Mouse (Mus musculus) heart, embryonic 11.5 days (tissue): ENCODE results near the gene Dars. TPM values are rescaled to one million over a fixed set of nuclear protein-coding genes. Genes with fewer than 3 reads are reported as not detected.

Experiments
- ATAC-seq: fragments of 200-750 bp; cut with Nextera tagmentation; replicated peaks from 2 replicates; pipeline ENCODE4 v1.8.0; 2017; ENCODE audit warnings: moderate library complexity; ENCODE audit not compliant: insufficient number of reproducible peaks, low FRiP score, low TSS enrichment
- H3K27ac ChIP-seq: fragments of 300-500 bp; sonication (generic); 2 replicates; pipeline ENCODE4 v1.5.1; 2014; ENCODE audit warnings: mild to moderate bottlenecking, low read depth, low read length
- H3K27me3 ChIP-seq: fragments of 300-500 bp; sonication (generic); 2 replicates; pipeline ENCODE4 v1.6.1; 2014; ENCODE audit warnings: mild to moderate bottlenecking, low read length, mixed read lengths; ENCODE audit not compliant: control insufficient read depth, insufficient read depth
- H3K36me3 ChIP-seq: fragments of 300-500 bp; sonication (generic); 2 replicates; pipeline ENCODE4 v1.6.1; 2014; ENCODE audit warnings: mild to moderate bottlenecking, low read length, moderate library complexity, mixed read lengths; ENCODE audit not compliant: control insufficient read depth, insufficient read depth
- H3K4me1 ChIP-seq: fragments of 300-500 bp; sonication (generic); 2 replicates; pipeline ENCODE4 v1.6.1; 2014; ENCODE audit warnings: low read length; ENCODE audit not compliant: control insufficient read depth, insufficient read depth
- H3K4me2 ChIP-seq: fragments of 300-500 bp; sonication (generic); 2 replicates; pipeline ENCODE4 v1.6.1; 2014; ENCODE audit warnings: mild to moderate bottlenecking, moderate library complexity
- H3K4me3 ChIP-seq: fragments of 300-500 bp; sonication (generic); 2 replicates; pipeline ENCODE4 v1.5.1; 2014; ENCODE audit warnings: low read depth, low read length
- H3K9ac ChIP-seq: fragments of 300-500 bp; sonication (generic); 2 replicates; pipeline ENCODE4 v1.6.1; 2014; ENCODE audit warnings: mild to moderate bottlenecking, low read depth, low read length, moderate library complexity
- H3K9me3 ChIP-seq: fragments of 300-500 bp; sonication (generic); replicated peaks from 2 replicates; pipeline ENCODE4 v1.6.1; 2016; ENCODE audit warnings: low read length; ENCODE audit not compliant: control insufficient read depth
- WGBS: fragments of 180-500 bp; shearing (Covaris S2); extraction: QIAGEN DNeasy Blood & Tissue Kit; methylation state at CpG from one replicate; pipeline ENCODE4 v1.1.7; 2014; ENCODE audit not compliant: insufficient replicate concordance; 5-methylcytosine and 5-hydroxymethylcytosine counted together
- polyA plus RNA-seq: library from polyadenylated mRNA; unstranded; fragments of >200 nt; fragmentation: Nextera tagmentation; extraction: Ambion mirVana; gene quantifications from 2 replicates; pipeline ENCODE4 v1.2.1, GENCODE M21; 2014

Dars gene
- polyA plus RNA-seq, 1 experiment from 2014 or later = 79.2 TPM

DNA sequence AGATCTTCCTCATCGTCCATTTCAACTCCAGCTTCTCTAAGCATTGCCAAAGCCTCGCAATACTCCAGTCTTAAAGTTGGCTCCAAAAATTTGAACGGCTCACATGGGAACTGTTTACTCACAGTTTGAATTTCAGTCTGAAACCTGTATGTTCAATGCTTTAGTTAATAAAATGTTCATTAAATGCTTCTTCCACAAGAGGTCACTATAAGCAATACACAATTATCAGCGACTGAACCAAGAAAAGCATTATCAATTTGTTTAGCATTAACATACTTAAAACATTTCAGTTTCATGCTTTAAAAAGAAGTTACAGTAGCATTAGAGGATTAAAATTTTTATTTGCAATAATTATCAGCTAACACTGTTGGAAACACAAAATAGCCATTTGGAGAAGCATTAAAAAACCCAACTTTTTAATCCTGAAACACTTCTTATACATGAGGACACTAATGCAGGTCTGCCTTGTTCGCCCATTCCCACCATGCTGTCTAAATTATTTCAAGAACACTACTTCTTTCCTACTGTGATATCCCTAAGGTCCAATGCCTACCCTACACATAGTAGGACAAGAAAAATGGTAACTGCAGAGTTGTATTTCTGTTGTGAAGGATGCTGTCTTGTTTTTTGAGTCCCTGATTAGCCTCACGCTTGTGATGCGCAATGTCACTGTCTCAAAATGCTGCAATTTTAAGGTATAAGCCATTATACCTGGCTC lies 44.9 kb downstream of the Dars start:
- peaks cover 7% of the 10 kb centered on the region; the same call in 1 of the 2 replicates for H3K36me3 ChIP-seq
- H3K27me3 ChIP-seq = no peaks in the 10 kb centered on the region
- no peaks in the 10 kb centered on the region for H3K4me1 ChIP-seq
- no peak for ATAC-seq
- no peaks in the 10 kb centered on the region for H3K9me3 ChIP-seq
- H3K4me2 ChIP-seq = no peak overlapping the region
- H3K4me3 ChIP-seq = no peak overlapping the region
- no peak overlapping the region for H3K27ac ChIP-seq
- 87% methylated on average over 7 of the region's 7 CpGs for WGBS
- H3K9ac ChIP-seq = no peak overlapping the region

DNA sequence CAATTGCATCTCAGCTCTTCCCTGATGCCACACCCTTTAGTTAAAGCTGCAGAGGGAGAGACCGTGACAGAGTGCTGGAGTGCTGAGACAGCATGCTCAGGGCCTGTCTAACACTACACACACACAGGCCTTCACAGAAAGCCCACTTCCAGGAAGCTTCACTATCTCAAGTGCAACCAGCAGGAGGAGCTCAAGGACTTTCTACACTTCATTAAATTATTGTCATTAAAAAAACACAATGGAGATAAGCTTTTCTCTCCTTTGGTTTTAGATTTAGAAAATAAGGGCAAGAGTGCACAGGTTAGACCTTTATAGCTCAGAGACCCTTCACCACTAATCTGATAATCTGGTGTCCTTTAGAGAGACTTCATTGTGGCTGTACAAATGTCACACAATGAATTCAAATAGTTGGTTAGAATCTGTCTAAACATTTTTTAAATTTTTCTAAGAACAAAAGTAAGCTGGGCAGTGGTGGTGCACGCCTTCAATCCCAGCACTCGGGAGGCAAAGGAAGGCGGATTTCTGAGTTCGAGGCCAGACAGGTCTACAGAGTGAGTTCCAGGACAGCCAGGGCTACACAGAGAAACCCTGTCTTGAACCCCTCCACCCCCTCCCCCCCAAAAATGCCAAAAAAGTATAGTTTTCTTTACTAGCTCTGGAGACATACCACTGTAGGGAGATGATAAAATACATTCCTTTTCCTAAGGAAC lies 48.3 kb downstream of the Dars start:
- H3K9me3 ChIP-seq = no peaks in the 10 kb centered on the region
- H3K4me3 ChIP-seq = no peak overlapping the region
- H3K27ac ChIP-seq = no peak overlapping the region
- no peaks in the 10 kb centered on the region for H3K27me3 ChIP-seq
- no peak overlapping the region for H3K4me2 ChIP-seq
- H3K9ac ChIP-seq = no peak overlapping the region
- ATAC-seq = no peak
- WGBS = 71% methylated on average over 5 of the region's 5 CpGs
- no peaks in the 10 kb centered on the region for H3K4me1 ChIP-seq
- peaks cover 2% of the 10 kb centered on the region; the same call in 1 of the 2 replicates for H3K36me3 ChIP-seq

DNA sequence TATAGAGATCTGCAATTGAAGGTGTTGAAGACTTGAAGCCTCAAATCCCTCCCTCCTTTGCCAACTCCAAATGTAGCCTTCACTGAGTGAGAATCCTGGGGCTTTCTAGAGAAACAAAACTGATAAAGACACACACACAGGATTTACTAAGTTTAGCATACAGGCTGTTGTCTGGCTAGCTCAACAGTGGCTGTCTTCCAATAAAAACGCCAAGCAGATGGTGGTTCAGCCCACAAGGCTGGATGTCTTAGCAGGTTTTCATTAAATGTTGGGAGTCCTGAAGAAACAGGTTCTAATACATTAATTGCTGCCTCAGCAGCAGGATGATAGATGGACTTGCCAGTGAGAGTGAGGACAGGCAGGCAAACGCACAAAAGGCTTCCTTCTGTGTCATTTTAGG lies 56.6 kb downstream of the Dars start:
- Histone ChIP-seq H3K27me3 (no peaks in the 10 kb centered on the region), H3K27ac (no peak overlapping the region), H3K4me2 (no peak overlapping the region), H3K9ac (no peak overlapping the region), H3K36me3 (peaks cover 20% of the 10 kb centered on the region), H3K9me3 (no peaks in the 10 kb centered on the region), H3K4me3 (no peak overlapping the region), H3K4me1 (0 out of 2 replicates have a peak, but pooled peaks cover 7% of the 10 kb centered on the region)
- WGBS = 62% methylated on average over 2 of the region's 2 CpGs
- no peak for ATAC-seq

DNA sequence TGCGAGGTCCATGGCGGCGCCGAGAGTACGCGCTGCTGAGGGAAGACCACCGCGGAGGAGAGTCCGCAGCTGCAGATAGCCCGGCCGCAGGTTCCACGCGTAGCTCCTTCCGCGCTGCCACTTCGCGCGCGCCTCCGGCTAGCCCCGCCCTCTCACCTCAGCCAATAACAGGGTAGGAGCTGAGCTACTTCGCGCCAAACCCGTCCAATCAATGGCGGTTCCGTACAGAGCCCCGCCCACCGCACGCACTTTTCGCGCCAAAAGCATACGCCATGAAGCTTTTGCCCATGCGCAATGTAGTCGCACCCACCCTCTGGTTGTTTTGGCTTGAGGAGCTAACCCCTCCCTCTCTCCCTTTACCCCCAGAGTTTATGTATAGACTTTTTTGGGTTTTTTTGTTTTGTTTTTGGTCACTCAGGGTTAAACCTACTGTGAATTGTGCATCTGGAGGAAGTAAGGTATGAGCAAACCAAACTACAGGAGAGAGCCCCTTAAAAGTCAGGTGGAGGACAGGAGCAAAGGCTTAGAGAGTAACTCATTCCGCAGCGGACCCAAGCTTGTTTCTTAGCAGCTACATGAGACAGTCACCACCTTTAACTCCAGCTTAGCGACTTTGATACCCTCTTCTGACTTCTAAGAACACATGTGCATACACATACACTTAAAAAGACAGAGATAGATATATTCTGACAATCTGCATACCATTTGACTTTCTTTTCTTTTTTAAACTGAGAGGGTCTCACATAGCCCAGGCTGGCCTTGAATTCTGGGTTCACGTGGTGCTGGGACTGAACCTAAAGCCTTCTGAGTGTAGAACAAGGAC lies 57.4 kb downstream of the Dars start, which contains the start of gene Mcm6:
Gene Mcm6 (minus strand): TSS at position 111 of the 823 bp plus-strand sequence.
- peak; percentile 98 for ATAC-seq
- Histone ChIP-seq H3K9me3 (no peaks in the 10 kb centered on the region), H3K4me1 (0 out of 2 replicates have a peak, but pooled peaks cover 7% of the 10 kb centered on the region), H3K27ac (peak within 1 kb of the TSS; percentile 91), H3K4me3 (peak within 1 kb of the TSS; percentile 86), H3K27me3 (no peaks in the 10 kb centered on the region), H3K9ac (peak within 1 kb of the TSS; percentile 90), H3K4me2 (peak within 1 kb of the TSS; percentile 74), H3K36me3 (peaks cover 20% of the 10 kb centered on the region)
- WGBS = 2% methylated on average over 38 of the region's 38 CpGs

- Histone ChIP-seq H3K27me3 (no peaks in the 10 kb centered on the region), H3K27ac (peak overlapping the region; percentile 91), H3K4me2 (peak overlapping the region; percentile 74), H3K4me3 (peak overlapping the region; percentile 86), H3K4me1 (0 out of 2 replicates have a peak, but pooled peaks cover 7% of the 10 kb centered on the region), H3K9ac (peak overlapping the region; percentile 90), H3K36me3 (peaks cover 20% of the 10 kb centered on the region), H3K9me3 (no peaks in the 10 kb centered on the region)
- peak; percentile 79 for ATAC-seq
- WGBS = under 1% methylated on average over 35 of the region's 35 CpGs
These were observed 58.1 kb downstream of the Dars start for GRCm38 (mm10) chr1:128358916-128359553.

- WGBS = 67% methylated on average over 6 of the region's 6 CpGs
- H3K9me3 ChIP-seq = no peaks in the 10 kb centered on the region
- peak overlapping the region; percentile 90 for H3K9ac ChIP-seq
- peaks cover 20% of the 10 kb centered on the region for H3K36me3 ChIP-seq
- H3K4me1 ChIP-seq = 0 out of 2 replicates have a peak, but pooled peaks cover 7% of the 10 kb centered on the region
- H3K4me2 ChIP-seq = peak overlapping the region; percentile 74
- peak overlapping the region; percentile 86 for H3K4me3 ChIP-seq
- no peak for ATAC-seq
- no peak overlapping the region for H3K27ac ChIP-seq
- H3K27me3 ChIP-seq = no peaks in the 10 kb centered on the region
These were observed 58.9 kb downstream of the Dars start for GRCm38 (mm10) chr1:128358276-128358675.

- H3K4me3 ChIP-seq = peak overlapping the region; percentile 86
- 52% methylated on average over 3 of the region's 3 CpGs for WGBS
- H3K4me1 ChIP-seq = 0 out of 2 replicates have a peak, but pooled peaks cover 7% of the 10 kb centered on the region
- H3K9ac ChIP-seq = peak overlapping the region; percentile 90; the same call in 1 of the 2 replicates
- no peaks in the 10 kb centered on the region for H3K9me3 ChIP-seq
- H3K27me3 ChIP-seq = no peaks in the 10 kb centered on the region
- peak overlapping the region; percentile 74 for H3K4me2 ChIP-seq
- peaks cover 22% of the 10 kb centered on the region for H3K36me3 ChIP-seq
- no peak for ATAC-seq
- peak overlapping the region; percentile 41 for H3K27ac ChIP-seq
These were observed 59.7 kb downstream of the Dars start for GRCm38 (mm10) chr1:128357452-128357851.

GRCm38 (mm10) chr1:128353092-128353491 lies 64.1 kb downstream of the Dars start:
- H3K36me3 ChIP-seq = peaks cover 31% of the 10 kb centered on the region
- WGBS = 69% methylated on average over 3 of the region's 3 CpGs
- H3K9ac ChIP-seq = no peak overlapping the region
- 0 out of 2 replicates have a peak, but pooled peaks cover 7% of the 10 kb centered on the region for H3K4me1 ChIP-seq
- no peak overlapping the region for H3K27ac ChIP-seq
- H3K27me3 ChIP-seq = no peaks in the 10 kb centered on the region
- no peaks in the 10 kb centered on the region for H3K9me3 ChIP-seq
- H3K4me2 ChIP-seq = no peak overlapping the region
- ATAC-seq = no peak
- H3K4me3 ChIP-seq = no peak overlapping the region
